Mouse (Mus musculus): ENCODE results near the gene Apol7b. TPM values are rescaled to one million over a fixed set of nuclear protein-coding genes. Genes with fewer than 3 reads are reported as not detected.
"Not testable (repeated sequence)": the region's sequence is repeated elsewhere in the genome, so short reads cannot be mapped to it uniquely, and the experiment has no call there.

The Apol7b gene
- polyA plus RNA-seq, 1 experiment, result 12.4 TPM

- not testable (repeated sequence) for H3K4me1 ChIP-seq (ENCODE audit: control insufficient read depth, insufficient read depth, low read length); H3K36me3 ChIP-seq (ENCODE audit: control insufficient read depth, insufficient read depth, low read length); H3K4me3 ChIP-seq (ENCODE audit: control insufficient read depth, low read depth, low read length); H3K27me3 ChIP-seq (ENCODE audit: control insufficient read depth, insufficient read depth, low read length); H3K27ac ChIP-seq (ENCODE audit: control insufficient read depth, insufficient read depth, low read depth, low read length)
These were observed 27.6 kb downstream of the Apol7b start for GRCm38 (mm10) chr15:77419657-77420056.

GRCm38 (mm10) chr15:77416655-77417333 lies 30.5 kb downstream of the Apol7b start:
- H3K27me3 ChIP-seq (ENCODE audit: control insufficient read depth, insufficient read depth, low read length); H3K4me3 ChIP-seq (ENCODE audit: control insufficient read depth, low read depth, low read length); H3K27ac ChIP-seq (ENCODE audit: control insufficient read depth, insufficient read depth, low read depth, low read length); H3K4me1 ChIP-seq (ENCODE audit: control insufficient read depth, insufficient read depth, low read length); H3K36me3 ChIP-seq (ENCODE audit: control insufficient read depth, insufficient read depth, low read length): not testable (repeated sequence)

- not testable (repeated sequence) for H3K27me3 ChIP-seq (ENCODE audit: control insufficient read depth, insufficient read depth, low read length); H3K36me3 ChIP-seq (ENCODE audit: control insufficient read depth, insufficient read depth, low read length); H3K27ac ChIP-seq (ENCODE audit: control insufficient read depth, insufficient read depth, low read depth, low read length); H3K4me3 ChIP-seq (ENCODE audit: control insufficient read depth, low read depth, low read length); H3K4me1 ChIP-seq (ENCODE audit: control insufficient read depth, insufficient read depth, low read length)
These were observed 31.6 kb downstream of the Apol7b start for GRCm38 (mm10) chr15:77415653-77416052.

GRCm38 (mm10) chr15:77412695-77413094 lies 34.6 kb downstream of the Apol7b start:
- not testable (repeated sequence) for H3K4me1 ChIP-seq (ENCODE audit: control insufficient read depth, insufficient read depth, low read length); H3K27me3 ChIP-seq (ENCODE audit: control insufficient read depth, insufficient read depth, low read length); H3K27ac ChIP-seq (ENCODE audit: control insufficient read depth, insufficient read depth, low read depth, low read length); H3K4me3 ChIP-seq (ENCODE audit: control insufficient read depth, low read depth, low read length); H3K36me3 ChIP-seq (ENCODE audit: control insufficient read depth, insufficient read depth, low read length)

GRCm38 (mm10) chr15:77411035-77411434 lies 36.3 kb downstream of the Apol7b start, which contains the start of gene Apol9a:
TSS of gene Apol9a (minus strand) at chr15:77411135.
- H3K4me3 ChIP-seq (ENCODE audit: control insufficient read depth, low read depth, low read length); H3K36me3 ChIP-seq (ENCODE audit: control insufficient read depth, insufficient read depth, low read length); H3K4me1 ChIP-seq (ENCODE audit: control insufficient read depth, insufficient read depth, low read length); H3K27ac ChIP-seq (ENCODE audit: control insufficient read depth, insufficient read depth, low read depth, low read length); H3K27me3 ChIP-seq (ENCODE audit: control insufficient read depth, insufficient read depth, low read length): not testable (repeated sequence)

- H3K4me1 ChIP-seq (ENCODE audit: control insufficient read depth, insufficient read depth, low read length); H3K36me3 ChIP-seq (ENCODE audit: control insufficient read depth, insufficient read depth, low read length): not testable (repeated sequence)
These were observed 40.9 kb downstream of the Apol7b start for GRCm38 (mm10) chr15:77406370-77406769.

GRCm38 (mm10) chr15:77399027-77399426 lies 48.3 kb downstream of the Apol7b start, which contains the start of gene Apol7a:
TSS of gene Apol7a (minus strand) at chr15:77399110.
- not testable (repeated sequence) for H3K27me3 ChIP-seq (ENCODE audit: control insufficient read depth, insufficient read depth, low read length); H3K4me3 ChIP-seq (ENCODE audit: control insufficient read depth, low read depth, low read length); H3K4me1 ChIP-seq (ENCODE audit: control insufficient read depth, insufficient read depth, low read length); H3K36me3 ChIP-seq (ENCODE audit: control insufficient read depth, insufficient read depth, low read length); H3K27ac ChIP-seq (ENCODE audit: control insufficient read depth, insufficient read depth, low read depth, low read length)
- TF ChIP-seq CTCF (IDR thresholded peaks at IDR 0.05; ENCODE audit: control insufficient read depth, insufficient read depth, insufficient replicate concordance, low read depth, low read length), result peak; percentile 32; the same call in 1 of the 2 replicates

More at GRCm38 (mm10) chr15:77406370-77406769, 40.9 kb downstream of the Apol7b start:
- not testable (repeated sequence) for H3K27ac ChIP-seq (ENCODE audit: control insufficient read depth, insufficient read depth, low read depth, low read length); H3K4me3 ChIP-seq (ENCODE audit: control insufficient read depth, low read depth, low read length); H3K27me3 ChIP-seq (ENCODE audit: control insufficient read depth, insufficient read depth, low read length)

GRCm38 (mm10) chr15:77397450-77398132 lies 49.7 kb downstream of the Apol7b start:
- H3K27me3 ChIP-seq (ENCODE audit: control insufficient read depth, insufficient read depth, low read length); H3K36me3 ChIP-seq (ENCODE audit: control insufficient read depth, insufficient read depth, low read length); H3K27ac ChIP-seq (ENCODE audit: control insufficient read depth, insufficient read depth, low read depth, low read length); H3K4me3 ChIP-seq (ENCODE audit: control insufficient read depth, low read depth, low read length); H3K4me1 ChIP-seq (ENCODE audit: control insufficient read depth, insufficient read depth, low read length): not testable (repeated sequence)

GRCm38 (mm10) chr15:77393832-77394231 lies 53.5 kb downstream of the Apol7b start:
- H3K4me3 ChIP-seq (ENCODE audit: control insufficient read depth, low read depth, low read length); H3K27ac ChIP-seq (ENCODE audit: control insufficient read depth, insufficient read depth, low read depth, low read length); H3K4me1 ChIP-seq (ENCODE audit: control insufficient read depth, insufficient read depth, low read length); H3K27me3 ChIP-seq (ENCODE audit: control insufficient read depth, insufficient read depth, low read length); H3K36me3 ChIP-seq (ENCODE audit: control insufficient read depth, insufficient read depth, low read length): not testable (repeated sequence)

All from testis, adult 2 months (tissue).